Mouse (Mus musculus): ENCODE results near the gene Rxrb. TPM values are rescaled to one million over a fixed set of nuclear protein-coding genes. Genes with fewer than 3 reads are reported as not detected.

Gene Rxrb
- polyA plus RNA-seq, 1 experiment from 2014 or later: 25.1 TPM

- peak overlapping the region; percentile 95; the same call in 1 of the 2 replicates for H3K4me3 ChIP-seq (ENCODE audit: low read depth, low read length)
- ATAC-seq (ENCODE audit: insufficient read depth, low FRiP score, low TSS enrichment): no peak
- H3K9me3 ChIP-seq (ENCODE audit: control insufficient read depth, low read length): no peaks in the 10 kb centered on the region
- peaks cover 48% of the 10 kb centered on the region for H3K4me1 ChIP-seq (ENCODE audit: control insufficient read depth, insufficient read depth, low read length)
- H3K4me2 ChIP-seq (ENCODE audit: low read depth): peak overlapping the region; percentile 90
- H3K27me3 ChIP-seq (ENCODE audit: control insufficient read depth, insufficient read depth, low read length): no peaks in the 10 kb centered on the region
- peaks cover 13% of the 10 kb centered on the region for H3K36me3 ChIP-seq (ENCODE audit: control insufficient read depth, insufficient read depth, low read length)
- 0 out of 2 replicates have a peak overlapping the region, but pooled peaks have one; percentile 2 for H3K9ac ChIP-seq (ENCODE audit: low read length)
- no peak for DNase-seq (ENCODE audit: low spot score)
- 60% methylated on average over 17 of the region's 17 CpGs for WGBS
- H3K27ac ChIP-seq (ENCODE audit: low read depth, low read length): peak overlapping the region; percentile 97; the same call in 1 of the 2 replicates
Measured at GRCm38 (mm10) chr17:34028501-34029149, 3.0 kb upstream of the Rxrb start.

DNA sequence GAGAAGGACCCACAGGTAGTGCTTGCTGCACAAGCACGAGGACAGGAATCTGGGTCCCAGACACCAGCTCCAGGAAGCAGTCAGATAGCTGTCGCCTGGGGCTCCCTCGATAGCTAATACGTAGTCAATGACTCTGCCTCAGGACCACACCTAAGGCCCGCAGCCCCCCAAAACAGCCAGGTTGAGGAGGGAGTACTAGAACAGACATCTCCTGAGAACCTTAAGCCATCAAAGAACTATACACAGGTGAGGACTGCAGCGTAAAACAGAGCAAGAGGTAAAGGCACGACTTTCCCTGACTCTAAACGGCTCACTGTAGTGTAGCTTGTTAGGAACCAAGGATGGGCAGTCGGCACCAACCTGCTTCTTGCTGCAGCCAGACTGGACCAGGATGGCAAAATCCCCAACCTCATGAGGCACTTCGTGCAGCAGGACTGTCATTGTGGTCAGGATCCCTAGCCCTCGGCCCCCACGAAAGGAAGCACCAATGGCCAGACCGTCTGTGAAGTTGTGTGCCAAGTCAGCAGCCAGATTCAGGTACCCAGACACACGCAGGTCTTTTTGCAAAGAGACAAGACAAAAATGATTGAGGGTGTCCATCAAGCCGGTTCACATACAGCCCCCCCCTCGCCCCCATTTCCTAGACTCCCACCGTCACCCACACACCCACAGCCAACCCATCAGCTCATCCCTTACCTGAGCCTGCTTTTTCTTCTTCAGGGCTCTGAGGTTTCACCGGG lies 2.3 kb upstream of the Rxrb start:
- 0 out of 2 replicates have a peak overlapping the region, but pooled peaks have one; percentile 4 for H3K27ac ChIP-seq (ENCODE audit: low read depth, low read length)
- H3K4me2 ChIP-seq (ENCODE audit: low read depth): peak overlapping the region; percentile 79
- H3K4me1 ChIP-seq (ENCODE audit: control insufficient read depth, insufficient read depth, low read length): peaks cover 43% of the 10 kb centered on the region
- H3K4me3 ChIP-seq (ENCODE audit: low read depth, low read length): peak overlapping the region; percentile 88
- 91% methylated on average over 18 of the region's 18 CpGs for WGBS
- ATAC-seq (ENCODE audit: insufficient read depth, low FRiP score, low TSS enrichment) (no peak), DNase-seq (ENCODE audit: low spot score) (no peak)
- peak overlapping the region; percentile 94; the same call in 1 of the 2 replicates for H3K9ac ChIP-seq (ENCODE audit: low read length)
- H3K9me3 ChIP-seq (ENCODE audit: control insufficient read depth, low read length): no peaks in the 10 kb centered on the region
- no peaks in the 10 kb centered on the region for H3K27me3 ChIP-seq (ENCODE audit: control insufficient read depth, insufficient read depth, low read length)
- H3K36me3 ChIP-seq (ENCODE audit: control insufficient read depth, insufficient read depth, low read length): peaks cover 13% of the 10 kb centered on the region

DNA sequence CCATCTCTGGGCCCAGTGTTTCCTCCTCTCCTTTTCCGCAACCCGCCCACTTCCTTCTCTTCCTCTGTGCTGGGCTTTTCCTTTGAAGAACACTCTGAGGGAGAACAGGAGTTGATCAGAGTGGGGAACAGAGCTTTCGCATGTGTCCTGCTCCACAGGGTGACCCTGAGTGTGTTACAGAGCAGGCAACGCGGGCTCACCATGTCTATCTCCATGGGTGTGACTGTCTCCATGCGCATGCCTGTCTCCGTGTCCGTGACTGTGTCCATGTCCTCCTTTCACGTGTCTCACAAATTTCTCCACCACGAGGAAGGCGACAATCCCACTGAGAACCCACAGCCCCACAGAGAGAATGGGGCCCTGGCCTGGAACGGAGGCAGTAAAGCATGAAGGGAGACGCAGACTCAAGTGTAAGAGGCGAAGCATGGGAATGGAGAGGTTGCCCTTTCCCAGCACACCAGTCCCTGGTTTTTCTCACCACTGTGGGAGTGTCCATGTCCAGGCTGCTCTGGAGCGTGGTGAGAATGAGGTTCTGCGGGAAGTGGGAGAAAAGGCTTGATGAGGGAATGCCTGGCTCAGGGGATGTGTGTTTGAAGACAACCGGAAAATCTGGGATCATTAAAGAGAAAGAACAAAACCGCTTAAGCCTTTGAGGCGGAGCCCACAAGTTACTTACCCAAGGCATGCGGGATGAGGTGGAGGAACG lies 1.6 kb upstream of the Rxrb start:
- peaks cover 43% of the 10 kb centered on the region for H3K4me1 ChIP-seq (ENCODE audit: control insufficient read depth, insufficient read depth, low read length)

GRCm38 (mm10) chr17:34030861-34031326 lies 718 bp upstream of the Rxrb start:
- ATAC-seq (ENCODE audit: insufficient read depth, low FRiP score, low TSS enrichment): no peak; the same call in 1 of the 2 replicates
- WGBS: 5% methylated on average over 20 of the region's 20 CpGs

More for the DNA sequence above, 1.6 kb upstream of the Rxrb start:
- Histone ChIP-seq H3K9ac (ENCODE audit: low read length) (peak overlapping the region; percentile 94), H3K4me2 (ENCODE audit: low read depth) (peak overlapping the region; percentile 79), H3K36me3 (ENCODE audit: control insufficient read depth, insufficient read depth, low read length) (peaks cover 13% of the 10 kb centered on the region), H3K4me3 (ENCODE audit: low read depth, low read length) (peak overlapping the region; percentile 88), H3K27ac (ENCODE audit: low read depth, low read length) (0 out of 2 replicates have a peak overlapping the region, but pooled peaks have one; percentile 4), H3K9me3 (ENCODE audit: control insufficient read depth, low read length) (no peaks in the 10 kb centered on the region), H3K27me3 (ENCODE audit: control insufficient read depth, insufficient read depth, low read length) (no peaks in the 10 kb centered on the region)
- WGBS: 77% methylated on average over 21 of the region's 21 CpGs
- DNase-seq (ENCODE audit: low spot score): no peak
- no peak for ATAC-seq (ENCODE audit: insufficient read depth, low FRiP score, low TSS enrichment)

GRCm38 (mm10) chr17:34032174-34032632 lies 591 bp downstream of the Rxrb start:
- H3K36me3 ChIP-seq (ENCODE audit: control insufficient read depth, insufficient read depth, low read length): peaks cover 20% of the 10 kb centered on the region

More at GRCm38 (mm10) chr17:34030861-34031326, 718 bp upstream of the Rxrb start:
- Histone ChIP-seq H3K9ac (ENCODE audit: low read length) (peak overlapping the region; percentile 94), H3K9me3 (ENCODE audit: control insufficient read depth, low read length) (no peaks in the 10 kb centered on the region; the same call in 1 of the 2 replicates), H3K27ac (ENCODE audit: low read depth, low read length) (peak overlapping the region; percentile 96), H3K4me1 (ENCODE audit: control insufficient read depth, insufficient read depth, low read length) (peaks cover 40% of the 10 kb centered on the region), H3K4me2 (ENCODE audit: low read depth) (peak overlapping the region; percentile 79), H3K36me3 (ENCODE audit: control insufficient read depth, insufficient read depth, low read length) (peaks cover 16% of the 10 kb centered on the region), H3K4me3 (ENCODE audit: low read depth, low read length) (peak overlapping the region; percentile 88), H3K27me3 (ENCODE audit: control insufficient read depth, insufficient read depth, low read length) (no peaks in the 10 kb centered on the region)
- peak; percentile 32 for DNase-seq (ENCODE audit: low spot score)

GRCm38 (mm10) chr17:34032806-34033205 lies 1.2 kb downstream of the Rxrb start:
- no peak overlapping the region for H3K27ac ChIP-seq (ENCODE audit: low read depth, low read length)
- ATAC-seq (ENCODE audit: insufficient read depth, low FRiP score, low TSS enrichment): no peak
- H3K4me2 ChIP-seq (ENCODE audit: low read depth): peak overlapping the region; percentile 79
- peaks cover 24% of the 10 kb centered on the region for H3K36me3 ChIP-seq (ENCODE audit: control insufficient read depth, insufficient read depth, low read length)
- peaks cover 26% of the 10 kb centered on the region for H3K4me1 ChIP-seq (ENCODE audit: control insufficient read depth, insufficient read depth, low read length)
- peak overlapping the region; percentile 88 for H3K4me3 ChIP-seq (ENCODE audit: low read depth, low read length)
- H3K9ac ChIP-seq (ENCODE audit: low read length): peak overlapping the region; percentile 94
- H3K27me3 ChIP-seq (ENCODE audit: control insufficient read depth, insufficient read depth, low read length): no peaks in the 10 kb centered on the region
- 65% methylated on average over 9 of the region's 9 CpGs for whole genome bisulfite sequencing
- H3K9me3 ChIP-seq (ENCODE audit: control insufficient read depth, low read length): no peaks in the 10 kb centered on the region; the same call in 1 of the 2 replicates
- DNase-seq (ENCODE audit: low spot score): no peak

More at GRCm38 (mm10) chr17:34032174-34032632, 591 bp downstream of the Rxrb start:
- H3K9me3 ChIP-seq (ENCODE audit: control insufficient read depth, low read length): no peaks in the 10 kb centered on the region; the same call in 1 of the 2 replicates
- no peaks in the 10 kb centered on the region for H3K27me3 ChIP-seq (ENCODE audit: control insufficient read depth, insufficient read depth, low read length)
- under 1% methylated on average over 43 of the region's 48 CpGs for WGBS
- H3K4me3 ChIP-seq (ENCODE audit: low read depth, low read length): peak overlapping the region; percentile 88
- DNase-seq (ENCODE audit: low spot score) (no peak), ATAC-seq (ENCODE audit: insufficient read depth, low FRiP score, low TSS enrichment) (no peak)
- peak overlapping the region; percentile 96 for H3K27ac ChIP-seq (ENCODE audit: low read depth, low read length)
- H3K9ac ChIP-seq (ENCODE audit: low read length): peak overlapping the region; percentile 94
- peak overlapping the region; percentile 79 for H3K4me2 ChIP-seq (ENCODE audit: low read depth)
- peaks cover 27% of the 10 kb centered on the region for H3K4me1 ChIP-seq (ENCODE audit: control insufficient read depth, insufficient read depth, low read length)

- Histone ChIP-seq H3K27ac (ENCODE audit: low read depth, low read length) (no peak overlapping the region), H3K9ac (ENCODE audit: low read length) (no peak overlapping the region), H3K36me3 (ENCODE audit: control insufficient read depth, insufficient read depth, low read length) (peaks cover 25% of the 10 kb centered on the region), H3K4me1 (ENCODE audit: control insufficient read depth, insufficient read depth, low read length) (peaks cover 33% of the 10 kb centered on the region), H3K27me3 (ENCODE audit: control insufficient read depth, insufficient read depth, low read length) (no peaks in the 10 kb centered on the region), H3K4me2 (ENCODE audit: low read depth) (no peak overlapping the region), H3K9me3 (ENCODE audit: control insufficient read depth, low read length) (no peaks in the 10 kb centered on the region; the same call in 1 of the 2 replicates), H3K4me3 (ENCODE audit: low read depth, low read length) (no peak overlapping the region)
- WGBS: 93% methylated on average over 9 of the region's 9 CpGs
- DNase-seq (ENCODE audit: low spot score) (peak; percentile 6), ATAC-seq (ENCODE audit: insufficient read depth, low FRiP score, low TSS enrichment) (no peak)
Measured at GRCm38 (mm10) chr17:34033441-34033840, 1.8 kb downstream of the Rxrb start.

- H3K4me2 ChIP-seq (ENCODE audit: low read depth): no peak overlapping the region
- WGBS: 80% methylated on average over 10 of the region's 10 CpGs
- ATAC-seq (ENCODE audit: insufficient read depth, low FRiP score, low TSS enrichment) (no peak), DNase-seq (ENCODE audit: low spot score) (peak; percentile 64)
- H3K9me3 ChIP-seq (ENCODE audit: control insufficient read depth, low read length): no peaks in the 10 kb centered on the region; the same call in 1 of the 2 replicates
- H3K27me3 ChIP-seq (ENCODE audit: control insufficient read depth, insufficient read depth, low read length): no peaks in the 10 kb centered on the region
- no peak overlapping the region for H3K4me3 ChIP-seq (ENCODE audit: low read depth, low read length)
- H3K4me1 ChIP-seq (ENCODE audit: control insufficient read depth, insufficient read depth, low read length): peaks cover 33% of the 10 kb centered on the region
- H3K9ac ChIP-seq (ENCODE audit: low read length): no peak overlapping the region
- H3K27ac ChIP-seq (ENCODE audit: low read depth, low read length): no peak overlapping the region
- peaks cover 22% of the 10 kb centered on the region for H3K36me3 ChIP-seq (ENCODE audit: control insufficient read depth, insufficient read depth, low read length)
Measured at GRCm38 (mm10) chr17:34034064-34034463, 2.5 kb downstream of the Rxrb start.

All from neural tube, embryonic 11.5 days (tissue).